Mouse (Mus musculus): ENCODE data around the gene Atp6v0b.
A peak's percentile ranks its signal among the peaks of the same experiment; 100 is the strongest.

Gene Atp6v0b

GRCm38 (mm10) chr4:117836204-117836767, 50.8 kb downstream of the Atp6v0b start:
- peak; percentile 89 to 90 for DNase-seq (ENCODE audit: low spot score in 2 of 2)

DNA sequence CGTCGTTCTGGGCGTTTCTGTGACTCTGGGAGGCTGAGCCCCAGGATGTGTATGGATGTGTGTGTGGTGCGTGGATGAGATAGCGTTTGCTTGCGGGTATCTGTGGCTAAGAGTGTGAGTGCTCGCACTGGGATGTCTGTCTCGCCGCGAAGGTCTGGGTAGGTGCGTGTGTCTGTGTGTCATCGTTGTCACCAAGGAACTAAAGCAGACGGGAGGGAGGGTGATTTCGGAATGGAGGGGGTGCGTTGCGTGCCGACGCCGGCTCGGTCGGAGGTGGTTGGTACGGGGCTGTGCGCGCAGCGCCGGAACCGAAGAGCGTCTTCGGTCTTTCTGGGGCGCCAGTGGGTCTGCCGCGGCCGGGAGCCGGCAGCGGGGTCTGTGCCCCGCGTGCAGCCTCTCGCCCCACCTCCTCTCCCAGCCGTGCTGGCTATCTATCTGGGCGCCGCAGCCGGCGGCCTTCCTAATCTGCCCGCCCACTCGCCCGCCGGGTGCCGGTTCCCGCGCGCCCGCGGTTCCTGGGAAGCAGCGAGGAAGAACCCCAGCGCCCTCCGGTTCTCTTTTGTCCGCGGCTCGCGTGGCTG, 51.5 kb downstream of the Atp6v0b start:
- DNase-seq (ENCODE audit: low spot score in 2 of 2), result peak; percentile 19 to 28

DNA sequence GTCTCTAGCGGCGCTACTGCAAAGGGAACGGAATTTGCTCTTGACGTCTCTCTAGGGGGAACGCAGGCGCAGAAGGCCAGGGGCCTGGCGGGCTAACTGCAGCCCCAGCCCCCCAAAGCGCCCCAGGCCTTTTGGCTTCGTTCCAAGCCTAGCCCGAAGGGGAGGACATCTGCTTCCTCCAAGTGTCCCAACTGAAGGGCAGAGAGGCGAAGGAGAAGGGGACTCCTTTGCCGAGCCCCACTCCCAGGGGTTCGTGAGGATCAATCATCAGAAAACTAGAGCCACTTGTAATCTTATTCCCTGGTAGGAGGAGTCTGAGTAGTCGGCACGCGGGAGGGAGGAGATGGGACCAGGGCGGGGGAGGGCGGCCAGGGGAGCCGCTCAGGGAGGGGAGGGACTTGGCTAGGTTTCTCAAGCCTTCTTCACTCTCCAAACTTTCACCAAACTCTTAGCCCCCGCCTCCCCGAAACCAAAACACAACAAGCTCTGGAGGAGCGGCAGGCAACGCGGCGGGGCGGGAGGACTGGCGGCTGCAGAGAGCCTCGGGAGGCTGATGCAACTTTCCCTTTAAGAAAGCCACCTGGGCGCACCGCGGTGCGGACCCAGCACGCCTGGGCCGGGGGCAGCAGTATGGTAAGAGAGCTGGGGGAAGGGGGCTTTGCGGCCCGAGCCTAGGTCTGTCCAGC, 52.1 kb downstream of the Atp6v0b start:
- peak; percentile 79 to 84 for DNase-seq (ENCODE audit: low spot score in 2 of 2)

DNA sequence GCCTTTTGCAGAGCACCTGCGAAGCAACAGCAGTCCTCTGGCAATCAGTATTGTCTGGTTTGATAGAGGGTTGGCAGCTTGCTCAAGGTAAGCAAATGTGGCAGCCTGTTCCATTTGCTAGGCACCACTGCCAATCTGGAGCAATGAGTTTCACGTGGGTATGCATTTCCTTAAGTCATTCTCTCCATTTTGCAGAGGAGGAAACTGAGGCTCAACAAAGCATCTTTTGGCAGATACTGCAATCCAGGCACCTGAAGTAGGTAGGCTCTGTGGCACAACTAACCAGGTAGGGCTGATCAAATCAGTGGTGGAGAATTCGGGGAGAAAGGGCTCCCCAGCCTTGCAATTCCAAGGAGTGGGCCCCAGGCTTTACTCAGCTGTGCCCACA, 52.7 kb downstream of the Atp6v0b start, which contains the start of gene Slc6a9:
Slc6a9 (plus strand) TSS at position 50 of the 388 bp plus-strand sequence.
- no peak for DNase-seq (ENCODE audit: low spot score in 2 of 2)
